Mouse (Mus musculus) testis, adult 2 months (tissue): ENCODE data around the gene Spaca3. TPM values are rescaled to one million over a fixed set of nuclear protein-coding genes. Genes with fewer than 3 reads are reported as not detected.

Experiments used
- H3K27ac ChIP-seq: fragments of 200-500 bp; 2 replicates; pipeline ENCODE4 v1.5.1; 2012; ENCODE audit warnings: low read depth, low read length; ENCODE audit not compliant: control insufficient read depth, insufficient read depth
- H3K27me3 ChIP-seq: fragments of 200-500 bp; 2 replicates; pipeline ENCODE4 v1.6.1; 2012; ENCODE audit warnings: mild to moderate bottlenecking, low read length, moderate library complexity; ENCODE audit not compliant: control insufficient read depth, insufficient read depth
- H3K36me3 ChIP-seq: fragments of 200-500 bp; 2 replicates; pipeline ENCODE4 v1.6.1; 2012; ENCODE audit warnings: mild to moderate bottlenecking, low read length; ENCODE audit not compliant: control insufficient read depth, insufficient read depth
- H3K4me1 ChIP-seq: fragments of 200-500 bp; 2 replicates; pipeline ENCODE4 v1.6.1; 2012; ENCODE audit warnings: low read length; ENCODE audit not compliant: control insufficient read depth, insufficient read depth
- H3K4me3 ChIP-seq: fragments of 200-500 bp; 2 replicates; pipeline ENCODE4 v1.5.1; 2012; ENCODE audit warnings: low read depth, mild to moderate bottlenecking, low read length, moderate library complexity, mixed read lengths; ENCODE audit not compliant: control insufficient read depth
- CTCF ChIP-seq: fragments of 200-500 bp; IDR thresholded peaks from 2 replicates; pipeline ENCODE4 v1.5.1; 2012; ENCODE audit warnings: low read depth, mild to moderate bottlenecking, inconsistent platforms, low read length, moderate library complexity; ENCODE audit not compliant: control insufficient read depth, insufficient read depth, insufficient replicate concordance
- POLR2A ChIP-seq: fragments of 200-500 bp; IDR thresholded peaks from 2 replicates; pipeline ENCODE4 v1.6.1; 2012; ENCODE audit warnings: low read depth, mild to moderate bottlenecking, inconsistent platforms, low read length, moderate library complexity; ENCODE audit not compliant: control insufficient read depth
- polyA plus RNA-seq: library from polyadenylated mRNA; depleted of rRNA; stranded (reverse); fragments of >200 nt; gene quantifications from 2 replicates; pipeline ENCODE4 v1.2.3, GENCODE M21; 2012

Spaca3 gene
- polyA plus RNA-seq, 1 experiment = 490 TPM

DNA sequence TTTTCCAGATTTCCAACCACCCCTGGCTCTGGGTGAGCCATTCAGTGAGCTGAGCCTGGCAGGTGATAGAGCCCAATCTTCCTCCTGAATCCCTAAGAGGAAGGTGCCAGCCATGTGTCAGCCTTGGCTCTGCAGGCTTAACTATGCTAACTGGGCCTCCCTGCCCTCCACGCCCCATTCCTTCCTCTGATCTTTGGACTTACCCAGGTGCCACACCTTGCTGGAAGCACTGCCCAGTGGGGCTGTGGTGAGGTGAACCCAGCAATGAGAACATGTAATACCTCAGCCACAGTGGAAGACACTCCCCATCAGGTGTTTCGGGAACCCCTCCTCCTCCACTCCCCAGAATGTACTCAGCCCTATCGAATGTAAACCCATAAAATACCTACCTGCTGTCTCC, 38.1 kb upstream of the Spaca3 start:
- TF ChIP-seq POLR2A = no peak
- H3K36me3 ChIP-seq = no peaks in the 10 kb centered on the region
- peaks cover 3% of the 10 kb centered on the region for H3K4me1 ChIP-seq

DNA sequence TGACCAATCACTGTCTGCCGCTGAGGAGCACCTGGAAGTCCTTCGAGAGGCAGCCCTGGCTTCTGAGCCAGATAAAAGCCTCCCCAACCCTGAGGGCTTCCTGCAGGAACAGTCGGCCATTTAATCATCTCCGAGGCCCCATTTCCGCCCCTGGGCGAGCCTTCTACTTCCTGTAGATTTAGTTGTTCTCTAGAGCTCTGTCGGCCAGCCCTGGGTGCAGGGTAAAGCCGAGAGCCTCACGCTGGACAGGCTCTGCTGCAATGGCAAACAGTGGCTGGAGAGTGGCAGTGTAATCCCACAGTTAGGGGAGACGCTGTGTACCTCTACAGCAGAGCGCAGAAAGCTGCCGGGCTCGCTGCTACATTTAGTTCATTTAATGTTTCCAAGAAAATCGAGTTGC, 36.9 kb upstream of the Spaca3 start:
- Histone ChIP-seq H3K27ac (peak overlapping the region; percentile 98), H3K4me1 (peaks cover 3% of the 10 kb centered on the region), H3K36me3 (no peaks in the 10 kb centered on the region), H3K4me3 (peak overlapping the region; percentile 91), H3K27me3 (no peaks in the 10 kb centered on the region)
- no peak for TF ChIP-seq CTCF
- peak; percentile 37; the same call in 1 of the 2 replicates for TF ChIP-seq POLR2A

More for the DNA sequence above, 38.1 kb upstream of the Spaca3 start:
- Histone ChIP-seq H3K27me3 (no peaks in the 10 kb centered on the region), H3K4me3 (peak overlapping the region; percentile 30), H3K27ac (peak overlapping the region; percentile 50)

DNA sequence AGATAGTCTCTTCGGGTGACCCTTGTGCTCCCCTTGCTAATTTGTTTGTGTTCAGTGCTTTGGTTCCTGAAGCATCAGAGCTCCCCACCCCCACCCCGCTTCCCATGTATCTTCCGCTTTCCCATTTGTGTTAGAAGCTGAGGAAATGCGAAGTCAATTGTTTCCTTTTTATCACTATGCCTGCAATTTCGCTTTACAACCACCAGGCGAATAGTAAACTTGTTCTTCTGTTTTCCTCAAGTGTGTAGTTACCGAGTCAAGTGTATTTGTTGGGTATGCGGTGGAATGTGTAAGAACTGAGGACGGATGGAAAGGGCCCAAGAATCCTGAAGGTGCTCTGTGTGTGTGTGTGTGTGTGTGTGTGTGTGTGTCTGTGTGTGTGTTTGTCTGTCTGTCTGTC, 36.4 kb upstream of the Spaca3 start:
- no peaks in the 10 kb centered on the region for H3K27me3 ChIP-seq
- peak overlapping the region; percentile 91 for H3K4me3 ChIP-seq
- no peaks in the 10 kb centered on the region for H3K36me3 ChIP-seq
- no peak for TF ChIP-seq CTCF
- TF ChIP-seq POLR2A = no peak
- H3K4me1 ChIP-seq = peaks cover 3% of the 10 kb centered on the region
- H3K27ac ChIP-seq = peak overlapping the region; percentile 98

DNA sequence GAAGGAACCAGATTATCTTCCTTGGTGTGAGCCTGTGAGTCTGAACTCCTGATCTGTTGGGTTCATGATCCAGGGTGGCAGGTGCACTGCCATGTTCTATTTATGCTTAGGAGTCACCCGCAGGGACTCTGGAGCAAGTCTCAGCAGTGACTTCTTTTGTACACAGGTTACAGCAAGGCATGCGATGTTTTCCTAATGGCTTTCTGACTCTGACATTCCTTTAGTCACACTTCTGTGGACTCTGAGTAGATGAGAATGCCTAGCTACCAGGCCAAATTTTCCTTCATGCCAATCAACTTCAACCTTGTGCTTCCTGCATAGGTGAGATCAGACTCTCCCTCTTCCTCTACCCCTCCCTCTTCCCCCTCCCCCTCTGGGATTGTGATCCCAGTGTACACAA, 22.8 kb upstream of the Spaca3 start:
- Histone ChIP-seq H3K36me3 (no peaks in the 10 kb centered on the region), H3K4me1 (no peaks in the 10 kb centered on the region), H3K4me3 (no peak overlapping the region), H3K27ac (no peak overlapping the region), H3K27me3 (no peaks in the 10 kb centered on the region)
- TF ChIP-seq CTCF (no peak), POLR2A (no peak)

DNA sequence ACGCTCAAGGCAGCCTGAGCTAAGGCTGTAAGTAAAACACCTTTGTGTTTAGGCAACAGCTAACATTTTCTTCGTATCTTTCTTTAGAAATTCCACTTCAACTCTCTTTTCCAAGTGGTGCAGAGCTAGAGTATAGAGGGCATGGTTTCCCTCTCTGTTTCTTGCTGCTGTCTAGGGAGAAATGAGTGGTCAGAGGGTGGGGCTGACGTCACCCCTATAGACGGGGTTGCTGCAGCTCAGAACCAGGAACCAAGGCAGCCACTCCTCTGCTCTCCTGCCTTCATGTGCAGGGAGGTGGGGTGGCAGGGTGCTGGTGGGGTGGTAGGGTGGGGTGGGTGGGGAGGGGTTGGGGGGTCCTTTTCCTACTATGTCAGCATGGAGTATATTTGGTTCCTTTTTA, 22.3 kb upstream of the Spaca3 start:
- no peaks in the 10 kb centered on the region for H3K36me3 ChIP-seq
- H3K4me1 ChIP-seq = no peaks in the 10 kb centered on the region
- H3K27me3 ChIP-seq = no peaks in the 10 kb centered on the region
- TF ChIP-seq POLR2A (no peak), CTCF (no peak)
- no peak overlapping the region for H3K4me3 ChIP-seq
- H3K27ac ChIP-seq = no peak overlapping the region

DNA sequence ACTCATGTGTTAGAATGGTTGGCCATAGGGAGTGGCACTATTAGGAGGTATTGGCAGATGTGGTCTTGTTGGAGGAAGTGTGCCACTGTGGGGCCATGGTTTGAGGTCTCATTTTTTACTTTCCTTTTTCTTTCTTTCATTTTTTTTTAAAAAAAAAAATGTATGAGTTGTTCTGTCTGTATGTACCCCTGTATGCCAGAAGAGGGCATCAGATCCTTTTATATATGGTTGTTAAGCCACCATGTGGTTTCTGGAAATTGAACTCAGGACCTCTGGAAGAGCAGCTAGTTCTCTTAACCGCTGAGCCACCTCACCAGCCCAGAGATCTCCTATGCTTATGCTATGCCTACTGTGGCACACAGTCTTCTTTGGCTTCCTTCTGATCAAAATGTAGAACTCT, 19.4 kb upstream of the Spaca3 start:
- Histone ChIP-seq H3K4me1 (no peaks in the 10 kb centered on the region), H3K36me3 (no peaks in the 10 kb centered on the region), H3K27ac (no peak overlapping the region), H3K27me3 (no peaks in the 10 kb centered on the region), H3K4me3 (no peak overlapping the region)
- no peak for TF ChIP-seq POLR2A
- no peak for TF ChIP-seq CTCF

DNA sequence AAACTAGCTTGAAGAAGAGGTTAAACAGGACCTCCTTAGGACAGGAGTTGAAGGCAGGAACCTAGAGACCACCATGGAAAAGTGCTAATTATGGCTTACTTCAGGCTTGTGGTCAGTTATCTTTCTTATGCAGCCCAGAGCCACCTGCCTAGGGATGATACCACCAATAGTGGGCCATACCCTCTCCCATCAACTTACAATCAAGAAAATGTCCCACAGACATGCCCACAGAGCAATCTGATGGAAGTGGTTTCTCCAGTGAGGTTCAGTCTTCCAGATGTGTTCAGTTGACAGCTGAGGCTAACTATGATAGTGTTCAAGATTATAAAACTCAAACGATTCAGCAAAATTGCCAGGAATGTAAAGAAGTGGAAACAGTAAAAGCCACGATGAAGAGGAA, 14.7 kb upstream of the Spaca3 start:
- Histone ChIP-seq H3K36me3 (no peaks in the 10 kb centered on the region), H3K27ac (no peak overlapping the region), H3K27me3 (no peaks in the 10 kb centered on the region), H3K4me3 (no peak overlapping the region), H3K4me1 (no peaks in the 10 kb centered on the region)
- TF ChIP-seq POLR2A = no peak
- no peak for TF ChIP-seq CTCF

DNA sequence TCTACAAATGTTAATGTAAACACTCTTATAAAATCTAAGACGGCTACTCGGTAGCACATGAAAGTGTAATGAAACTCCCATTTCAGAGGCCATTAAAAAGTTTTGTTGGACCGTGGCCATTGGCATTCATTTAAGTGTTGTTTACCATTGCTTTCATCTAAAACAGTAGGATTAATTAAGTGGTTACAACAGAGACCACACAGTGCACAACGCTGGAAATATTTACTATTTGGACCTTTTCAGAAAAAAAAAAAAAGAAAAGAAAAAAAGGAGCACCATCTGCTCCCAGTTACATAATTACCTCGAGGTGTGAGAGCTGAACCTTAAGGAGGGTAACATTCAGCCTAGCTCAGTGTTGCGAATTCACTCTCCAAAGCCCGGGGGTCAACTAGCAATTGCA, 12.7 kb upstream of the Spaca3 start:
- no peaks in the 10 kb centered on the region for H3K27me3 ChIP-seq
- TF ChIP-seq CTCF = no peak
- TF ChIP-seq POLR2A = no peak
- no peak overlapping the region for H3K27ac ChIP-seq
- H3K4me3 ChIP-seq = no peak overlapping the region
- H3K36me3 ChIP-seq = no peaks in the 10 kb centered on the region
- no peaks in the 10 kb centered on the region for H3K4me1 ChIP-seq
